Mouse (Mus musculus): ENCODE data around the gene Sema6c. TPM values are rescaled to one million over a fixed set of nuclear protein-coding genes. Genes with fewer than 3 reads are reported as not detected.

Sema6c gene
- polyA plus RNA-seq, 1 experiment from 2014 or later, result 31.5 TPM

GRCm38 (mm10) chr3:95173256-95173949 lies 13.1 kb downstream of the Sema6c start:
- peaks cover 55% of the 10 kb centered on the region for H3K36me3 ChIP-seq
- no peak overlapping the region for H3K27ac ChIP-seq
- H3K9me3 ChIP-seq, result no peaks in the 10 kb centered on the region
- H3K4me1 ChIP-seq (replicated peaks), result peaks cover 21% of the 10 kb centered on the region
- peaks cover 49% of the 10 kb centered on the region for H3K27me3 ChIP-seq
- 6% methylated on average over 54 of the region's 58 CpGs for WGBS
- H3K9ac ChIP-seq, result peak overlapping the region; percentile 66
- ATAC-seq (ENCODE audit: low FRiP score), result 0 out of 2 replicates have a peak, but pooled peaks have one; percentile 9
- H3K4me2 ChIP-seq, result peak overlapping the region; percentile 43
- peak overlapping the region; percentile 15 for H3K4me3 ChIP-seq

- peaks cover 42% of the 10 kb centered on the region for H3K27me3 ChIP-seq
- 5% methylated on average over 16 of the region's 16 CpGs for WGBS
- H3K4me1 ChIP-seq (replicated peaks), result peaks cover 21% of the 10 kb centered on the region
- ATAC-seq (ENCODE audit: low FRiP score), result peak; percentile 33; the same call in 1 of the 2 replicates
- peak overlapping the region; percentile 43; the same call in 1 of the 2 replicates for H3K4me2 ChIP-seq
- no peak overlapping the region for H3K9ac ChIP-seq
- H3K36me3 ChIP-seq, result peaks cover 48% of the 10 kb centered on the region
- 0 out of 2 replicates have a peak overlapping the region, but pooled peaks have one; percentile 26 for H3K27ac ChIP-seq
- no peak overlapping the region for H3K4me3 ChIP-seq
- H3K9me3 ChIP-seq, result no peaks in the 10 kb centered on the region
Observed at GRCm38 (mm10) chr3:95174011-95174592, 13.8 kb downstream of the Sema6c start.

- H3K27ac ChIP-seq, result no peak overlapping the region
- ATAC-seq (ENCODE audit: low FRiP score), result no peak
- 66% methylated on average over 3 of the region's 3 CpGs for WGBS
- no peak overlapping the region for H3K4me3 ChIP-seq
- no peaks in the 10 kb centered on the region for H3K9me3 ChIP-seq
- no peak overlapping the region for H3K4me2 ChIP-seq
- H3K9ac ChIP-seq, result no peak overlapping the region
- peaks cover 27% of the 10 kb centered on the region for H3K36me3 ChIP-seq
- peaks cover 18% of the 10 kb centered on the region for H3K27me3 ChIP-seq
- H3K4me1 ChIP-seq (replicated peaks), result peaks cover 21% of the 10 kb centered on the region
Observed at GRCm38 (mm10) chr3:95176500-95176899, 16.2 kb downstream of the Sema6c start.

GRCm38 (mm10) chr3:95177583-95177982 lies 17.3 kb downstream of the Sema6c start:
- no peak for ATAC-seq (ENCODE audit: low FRiP score)
- Histone ChIP-seq H3K9ac (no peak overlapping the region), H3K4me2 (no peak overlapping the region), H3K9me3 (no peaks in the 10 kb centered on the region), H3K4me1 (replicated peaks) (peaks cover 16% of the 10 kb centered on the region), H3K36me3 (peaks cover 16% of the 10 kb centered on the region), H3K27me3 (peaks cover 7% of the 10 kb centered on the region), H3K27ac (no peak overlapping the region), H3K4me3 (no peak overlapping the region)
- WGBS, result 81% methylated on average over 6 of the region's 6 CpGs

- H3K4me1 ChIP-seq (replicated peaks), result peaks cover 2% of the 10 kb centered on the region
- WGBS, result 92% methylated on average over 5 of the region's 5 CpGs
- H3K4me2 ChIP-seq, result no peak overlapping the region
- H3K9me3 ChIP-seq, result no peaks in the 10 kb centered on the region
- H3K4me3 ChIP-seq, result no peak overlapping the region
- H3K27ac ChIP-seq, result no peak overlapping the region
- H3K9ac ChIP-seq, result no peak overlapping the region
- ATAC-seq (ENCODE audit: low FRiP score), result no peak
- H3K27me3 ChIP-seq, result no peaks in the 10 kb centered on the region
- peaks cover 14% of the 10 kb centered on the region for H3K36me3 ChIP-seq
Observed at GRCm38 (mm10) chr3:95178948-95179347, 18.7 kb downstream of the Sema6c start.

- no peaks in the 10 kb centered on the region for H3K4me1 ChIP-seq (replicated peaks)
- no peak for ATAC-seq (ENCODE audit: low FRiP score)
- no peak overlapping the region for H3K4me2 ChIP-seq
- H3K4me3 ChIP-seq, result no peak overlapping the region
- H3K27me3 ChIP-seq, result no peaks in the 10 kb centered on the region
- no peak overlapping the region for H3K9ac ChIP-seq
- H3K9me3 ChIP-seq, result no peaks in the 10 kb centered on the region
- H3K36me3 ChIP-seq, result peaks cover 20% of the 10 kb centered on the region
- no peak overlapping the region for H3K27ac ChIP-seq
- 71% methylated on average over 3 of the region's 3 CpGs for WGBS
Observed at GRCm38 (mm10) chr3:95179890-95180289, 19.6 kb downstream of the Sema6c start.

GRCm38 (mm10) chr3:95181841-95182240 lies 21.6 kb downstream of the Sema6c start:
- H3K27ac ChIP-seq, result no peak overlapping the region
- no peak overlapping the region for H3K4me2 ChIP-seq
- no peaks in the 10 kb centered on the region for H3K27me3 ChIP-seq
- H3K9me3 ChIP-seq, result no peaks in the 10 kb centered on the region
- 67% methylated on average over 1 of the region's 1 CpGs for WGBS
- H3K4me1 ChIP-seq (replicated peaks), result no peaks in the 10 kb centered on the region
- H3K4me3 ChIP-seq, result no peak overlapping the region
- ATAC-seq (ENCODE audit: low FRiP score), result no peak
- peaks cover 32% of the 10 kb centered on the region for H3K36me3 ChIP-seq
- H3K9ac ChIP-seq, result no peak overlapping the region

- ATAC-seq (ENCODE audit: low FRiP score), result no peak
- Histone ChIP-seq H3K4me3 (no peak overlapping the region), H3K9ac (no peak overlapping the region), H3K4me1 (replicated peaks) (no peaks in the 10 kb centered on the region), H3K9me3 (no peaks in the 10 kb centered on the region), H3K27me3 (no peaks in the 10 kb centered on the region), H3K27ac (no peak overlapping the region), H3K4me2 (no peak overlapping the region), H3K36me3 (peaks cover 64% of the 10 kb centered on the region)
- 96% methylated on average over 9 of the region's 9 CpGs for WGBS
Observed at GRCm38 (mm10) chr3:95184796-95185577, 24.7 kb downstream of the Sema6c start.

- no peak overlapping the region for H3K4me2 ChIP-seq
- ATAC-seq (ENCODE audit: low FRiP score), result no peak
- no peaks in the 10 kb centered on the region for H3K27me3 ChIP-seq
- no peaks in the 10 kb centered on the region for H3K9me3 ChIP-seq
- H3K27ac ChIP-seq, result no peak overlapping the region
- peaks cover 69% of the 10 kb centered on the region for H3K36me3 ChIP-seq
- WGBS, result 91% methylated on average over 2 of the region's 2 CpGs
- no peak overlapping the region for H3K4me3 ChIP-seq
- H3K4me1 ChIP-seq (replicated peaks), result no peaks in the 10 kb centered on the region
- H3K9ac ChIP-seq, result no peak overlapping the region
Observed at GRCm38 (mm10) chr3:95186100-95186499, 25.8 kb downstream of the Sema6c start.

GRCm38 (mm10) chr3:95186888-95187287 lies 26.6 kb downstream of the Sema6c start:
- no peaks in the 10 kb centered on the region for H3K4me1 ChIP-seq (replicated peaks)
- H3K27ac ChIP-seq, result no peak overlapping the region
- no peak overlapping the region for H3K4me3 ChIP-seq
- H3K27me3 ChIP-seq, result no peaks in the 10 kb centered on the region
- H3K4me2 ChIP-seq, result no peak overlapping the region
- H3K9ac ChIP-seq, result no peak overlapping the region
- H3K9me3 ChIP-seq, result no peaks in the 10 kb centered on the region
- peaks cover 69% of the 10 kb centered on the region for H3K36me3 ChIP-seq
- WGBS, result 93% methylated on average over 6 of the region's 6 CpGs
- ATAC-seq (ENCODE audit: low FRiP score), result no peak

- Histone ChIP-seq H3K4me3 (no peak overlapping the region), H3K9me3 (no peaks in the 10 kb centered on the region), H3K9ac (no peak overlapping the region), H3K27me3 (no peaks in the 10 kb centered on the region), H3K4me1 (replicated peaks) (no peaks in the 10 kb centered on the region), H3K4me2 (no peak overlapping the region), H3K27ac (no peak overlapping the region), H3K36me3 (peaks cover 72% of the 10 kb centered on the region)
- 87% methylated on average over 6 of the region's 6 CpGs for WGBS
- ATAC-seq (ENCODE audit: low FRiP score), result no peak
Observed at GRCm38 (mm10) chr3:95194721-95195135, 34.5 kb downstream of the Sema6c start.

GRCm38 (mm10) chr3:95195772-95196171 lies 35.5 kb downstream of the Sema6c start:
- ATAC-seq (ENCODE audit: low FRiP score), result no peak
- H3K27me3 ChIP-seq, result no peaks in the 10 kb centered on the region
- 92% methylated on average over 2 of the region's 2 CpGs for WGBS
- H3K4me1 ChIP-seq (replicated peaks), result no peaks in the 10 kb centered on the region
- no peak overlapping the region for H3K4me2 ChIP-seq
- no peak overlapping the region for H3K9ac ChIP-seq
- H3K27ac ChIP-seq, result no peak overlapping the region
- H3K9me3 ChIP-seq, result no peaks in the 10 kb centered on the region
- H3K4me3 ChIP-seq, result no peak overlapping the region
- peaks cover 74% of the 10 kb centered on the region for H3K36me3 ChIP-seq
